Comparison of ENCODE assay signal across 8 mouse cellular contexts in genomic region chr5:143268985-143269362, GRCm38 (mm10). TPM values are rescaled to one million over a fixed set of nuclear protein-coding genes. Genes with fewer than 3 reads are reported as not detected.
A peak's percentile ranks its signal among the peaks of the same experiment; 100 is the strongest.
DNase-seq lines count a peak whose midpoint lies in the region; ATAC-seq and TF ChIP-seq lines count a peak whose summit lies in the region.

No protein-coding gene starts in this region.

- no peak for TF ChIP-seq RAD21 in MEL (IDR thresholded peaks at IDR 0.05; ENCODE audit: low read depth, low read length)

- DNase-seq in heart, postnatal 36 days: no peak
- no peak for DNase-seq in MEL (ENCODE audit: low read depth, low spot score)
- DNase-seq in hindbrain, embryonic 10.5 days (ENCODE audit: low spot score): no peak
- DNase-seq in midbrain, embryonic 11.5 days (ENCODE audit: low spot score, missing footprints): no peak
- no peak for DNase-seq in natural killer cell, adult 2 months (ENCODE audit: low spot score in 2 of 2)
- DNase-seq in right cerebral cortex, postnatal 25 days: no peak
- DNase-seq in thymus, postnatal 10 days (ENCODE audit: low spot score in 2 of 2): no peak

- H3K79me2 ChIP-seq in MEL (ENCODE audit: control insufficient read depth, insufficient read depth, low read length, poor library complexity): peaks cover 7% of the 10 kb centered on the region

- ATAC-seq in heart, embryonic 13.5 days (ENCODE audit: extremely low read depth, insufficient number of reproducible peaks, low FRiP score, low TSS enrichment): no peak
- peak; percentile 22; the same call in 1 of the 2 replicates for ATAC-seq in midbrain, embryonic 11.5 days (ENCODE audit: low FRiP score)

- peaks cover 40% of the 10 kb centered on the region for H3K4me1 ChIP-seq in heart, embryonic 13.5 days
- H3K4me1 ChIP-seq in MEL (ENCODE audit: control insufficient read depth in 1 of 2, insufficient read depth in 2 of 2, low read length in 2 of 2): peaks cover 8 to 31% of the 10 kb centered on the region in 2 experiments
- peaks cover 37% of the 10 kb centered on the region for H3K4me1 ChIP-seq in hindbrain, embryonic 10.5 days (replicated peaks)
- peaks cover 16% of the 10 kb centered on the region for H3K4me1 ChIP-seq in midbrain, embryonic 11.5 days (ENCODE audit: control insufficient read depth, insufficient read depth, low read length)

- H3K4me3 ChIP-seq in heart, embryonic 13.5 days: peak overlapping the region; percentile 93
- peak overlapping the region; percentile 79 to 97; a peak in 3 of 4 replicates for H3K4me3 ChIP-seq in MEL (ENCODE audit: control insufficient read depth in 1 of 2, insufficient read depth in 1 of 2, low read depth in 2 of 2, low read length in 2 of 2)
- H3K4me3 ChIP-seq in hindbrain, embryonic 10.5 days: peak overlapping the region; percentile 98
- peak overlapping the region; percentile 99 for H3K4me3 ChIP-seq in midbrain, embryonic 11.5 days (ENCODE audit: low read depth, low read length)

- no peak for TF ChIP-seq POLR2A in MEL (IDR thresholded peaks at IDR 0.05; ENCODE audit: control insufficient read depth in 1 of 2, insufficient read depth in 1 of 2, low read depth in 1 of 2, low read length in 2 of 2, poor library complexity in 1 of 2)

- TF ChIP-seq EP300 in MEL (IDR thresholded peaks at IDR 0.05; ENCODE audit: low read depth in 1 of 2, low read length in 2 of 2): no peak

- no peak for TF ChIP-seq CTCF in MEL (IDR thresholded peaks at IDR 0.05 in 2 of 3, conservative IDR thresholded peaks at IDR 0.05 in 1 of 3; ENCODE audit: control insufficient read depth in 1 of 3, insufficient read depth in 1 of 3, low read depth in 2 of 3, low read length in 3 of 3, poor library complexity in 1 of 3, severe bottlenecking in 1 of 3)

- intact Hi-C loops in heart, postnatal 36 days (cut with DNase I): no loop called here

- H3K9ac ChIP-seq in heart, embryonic 13.5 days: peak overlapping the region; percentile 96
- peak overlapping the region; percentile 81; the same call in 1 of the 2 replicates for H3K9ac ChIP-seq in MEL (ENCODE audit: control insufficient read depth, low read depth, low read length, poor library complexity, severe bottlenecking)
- H3K9ac ChIP-seq in midbrain, embryonic 11.5 days (ENCODE audit: low read length): peak overlapping the region; percentile 97

- H3K27me3 ChIP-seq in heart, embryonic 13.5 days (replicated peaks): no peaks in the 10 kb centered on the region
- no peaks in the 10 kb centered on the region for H3K27me3 ChIP-seq in MEL (ENCODE audit: control insufficient read depth in 1 of 2, insufficient read depth in 2 of 2, low read length in 2 of 2)
- no peaks in the 10 kb centered on the region for H3K27me3 ChIP-seq in hindbrain, embryonic 10.5 days (ENCODE audit: insufficient read depth, poor library complexity, severe bottlenecking)
- H3K27me3 ChIP-seq in midbrain, embryonic 11.5 days (ENCODE audit: control insufficient read depth, insufficient read depth, low read length): no peaks in the 10 kb centered on the region

- H3K9me3 ChIP-seq in heart, embryonic 13.5 days: no peaks in the 10 kb centered on the region
- no peaks in the 10 kb centered on the region for H3K9me3 ChIP-seq in MEL (replicated peaks; ENCODE audit: insufficient read depth, low read length)
- no peaks in the 10 kb centered on the region for H3K9me3 ChIP-seq in hindbrain, embryonic 10.5 days
- no peaks in the 10 kb centered on the region for H3K9me3 ChIP-seq in midbrain, embryonic 11.5 days (ENCODE audit: control insufficient read depth, low read length)

- WGBS in heart, embryonic 13.5 days: 31% methylated on average over 8 of the region's 8 CpGs
- WGBS in hindbrain, embryonic 10.5 days: 31% methylated on average over 8 of the region's 8 CpGs
- WGBS in midbrain, embryonic 11.5 days: 28% methylated on average over 8 of the region's 8 CpGs

- peak overlapping the region; percentile 91 for H3K4me2 ChIP-seq in heart, embryonic 13.5 days
- H3K4me2 ChIP-seq in midbrain, embryonic 11.5 days: peak overlapping the region; percentile 95

- peaks cover 6% of the 10 kb centered on the region for H3K36me3 ChIP-seq in heart, embryonic 13.5 days
- H3K36me3 ChIP-seq in MEL (ENCODE audit: control insufficient read depth in 1 of 2, insufficient read depth in 2 of 2, low read length in 2 of 2): peaks cover 0 to 18% of the 10 kb centered on the region in 2 experiments; a peak in 2 of 4 replicates
- H3K36me3 ChIP-seq in hindbrain, embryonic 10.5 days: peaks cover 12% of the 10 kb centered on the region
- H3K36me3 ChIP-seq in midbrain, embryonic 11.5 days (ENCODE audit: control insufficient read depth, insufficient read depth, low read length): no peaks in the 10 kb centered on the region; the same call in none of the 2 replicates

- 0 out of 2 replicates have a peak overlapping the region, but pooled peaks have one; percentile 73 for H3K27ac ChIP-seq in heart, embryonic 13.5 days (replicated peaks)
- no peak overlapping the region for H3K27ac ChIP-seq in MEL (ENCODE audit: control insufficient read depth, low read depth, low read length)
- peak overlapping the region; percentile 98 for H3K27ac ChIP-seq in hindbrain, embryonic 10.5 days
- peak overlapping the region; percentile 9; the same call in 1 of the 2 replicates for H3K27ac ChIP-seq in midbrain, embryonic 11.5 days (ENCODE audit: low read depth, low read length)

TF ChIP-seq in MEL, 35 proteins besides CTCF, POLR2A, EP300 and RAD21 (continues in another document):
- no peak for TF ChIP-seq MEF2A (IDR thresholded peaks at IDR 0.05; ENCODE audit: extremely low read depth, insufficient replicate concordance, low read depth, low read length, poor library complexity, severe bottlenecking)
- TF ChIP-seq MYC (IDR thresholded peaks at IDR 0.05; ENCODE audit: low read depth, low read length): no peak
- TF ChIP-seq RCOR1 (IDR thresholded peaks at IDR 0.05; ENCODE audit: low read depth, low read length): no peak
- no peak for TF ChIP-seq E2F4 (IDR thresholded peaks at IDR 0.05; ENCODE audit: borderline replicate concordance, low read depth, low read length)
- no peak for TF ChIP-seq NRF1 (IDR thresholded peaks at IDR 0.05; ENCODE audit: insufficient read depth, low read depth, low read length, poor library complexity, severe bottlenecking)
- TF ChIP-seq CHD1 (IDR thresholded peaks at IDR 0.05; ENCODE audit: low read depth, low read length): no peak
- no peak for TF ChIP-seq ZNF384 (IDR thresholded peaks at IDR 0.05; ENCODE audit: low read depth, low read length)
- TF ChIP-seq TCF12 (IDR thresholded peaks at IDR 0.05; ENCODE audit: low read depth, low read length): no peak
- no peak for TF ChIP-seq USF1 (IDR thresholded peaks at IDR 0.05; ENCODE audit: low read depth, low read length)
- TF ChIP-seq GATA1 (IDR thresholded peaks at IDR 0.05; ENCODE audit: low read depth, low read length): no peak
- no peak for TF ChIP-seq ZMIZ1 (IDR thresholded peaks at IDR 0.05; ENCODE audit: low read depth, low read length)
- no peak for TF ChIP-seq SMC3 (IDR thresholded peaks at IDR 0.05; ENCODE audit: low read depth, low read length)

RNA-seq across cellular contexts. Expression of gene Zfp316, which starts 0.8 kb away (rescaled TPM):
- 1.5 and 1.8 TPM in 2 replicates for polyA plus RNA-seq in heart, embryonic 13.5 days (2015; fragmentation: Nextera tagmentation; extraction: Ambion mirVana)
- total RNA-seq in heart, postnatal 36 days (2021): 1 to 10 TPM; 5.1 to 6.0 TPM
- 3.1 and 4.8 TPM in 2 replicates for total RNA-seq in MEL (2012; rRNA removed)
- polyA plus RNA-seq in MEL (2012; ENCODE audit: insufficient read depth in 1 of 2, insufficient read length in 2 of 2, low read depth in 1 of 2, low replicate concordance in 2 of 2, missing spikeins in 1 of 2): 1 to 10 TPM in 1 of 2 experiments, not detected in 1; 4.3 TPM
- polyA plus RNA-seq in hindbrain, embryonic 10.5 days (2016; fragmentation: Nextera tagmentation; extraction: Ambion mirVana): 3.9 and 6.6 TPM in 2 replicates
- polyA plus RNA-seq in midbrain, embryonic 11.5 days (2014; fragmentation: Nextera tagmentation; extraction: Ambion mirVana): 4.3 and 4.5 TPM in 2 replicates

RNA-seq across cellular contexts. Expression of gene Zfp853, which starts 24.4 kb away (rescaled TPM):
- polyA plus RNA-seq in heart, embryonic 13.5 days (2015; fragmentation: Nextera tagmentation; extraction: Ambion mirVana): 0.05 TPM in 1 of 2 replicates, not detected in the other
- under 1 TPM; 0.08 to 0.19 TPM for total RNA-seq in heart, postnatal 36 days (2021)
- 0.08 TPM in 1 of 2 replicates, not detected in the other for total RNA-seq in MEL (2012; rRNA removed)
- under 1 TPM in 1 of 2 experiments, not detected in 1; 0.14 TPM for polyA plus RNA-seq in MEL (2012; ENCODE audit: insufficient read depth in 1 of 2, insufficient read length in 2 of 2, low read depth in 1 of 2, low replicate concordance in 2 of 2, missing spikeins in 1 of 2)
- not detected in 2 replicates for polyA plus RNA-seq in hindbrain, embryonic 10.5 days (2016; fragmentation: Nextera tagmentation; extraction: Ambion mirVana)
- polyA plus RNA-seq in midbrain, embryonic 11.5 days (2014; fragmentation: Nextera tagmentation; extraction: Ambion mirVana): 0.08 TPM in 1 of 2 replicates, not detected in the other

RNA-seq across cellular contexts. Expression of gene Zfp12, which starts 34.0 kb away (rescaled TPM):
- polyA plus RNA-seq in heart, embryonic 13.5 days (2015; fragmentation: Nextera tagmentation; extraction: Ambion mirVana): 7.0 and 7.9 TPM in 2 replicates
- 1 to 10 TPM; 8.5 to 8.6 TPM for total RNA-seq in heart, postnatal 36 days (2021)
- 15.5 and 17.3 TPM in 2 replicates for total RNA-seq in MEL (2012; rRNA removed)
- polyA plus RNA-seq in MEL (2012; ENCODE audit: insufficient read depth in 1 of 2, insufficient read length in 2 of 2, low read depth in 1 of 2, low replicate concordance in 2 of 2, missing spikeins in 1 of 2): 10 to 100 TPM; 15.2 to 56.3 TPM
- 19.9 and 22.0 TPM in 2 replicates for polyA plus RNA-seq in hindbrain, embryonic 10.5 days (2016; fragmentation: Nextera tagmentation; extraction: Ambion mirVana)
- polyA plus RNA-seq in midbrain, embryonic 11.5 days (2014; fragmentation: Nextera tagmentation; extraction: Ambion mirVana): 22.0 and 25.9 TPM in 2 replicates

RNA-seq across cellular contexts. Expression of gene Spdye4a, which starts 42.3 kb away (rescaled TPM):
- not detected in 2 replicates for polyA plus RNA-seq in heart, embryonic 13.5 days (2015; fragmentation: Nextera tagmentation; extraction: Ambion mirVana)
- not detected for total RNA-seq in heart, postnatal 36 days (2021)
- total RNA-seq in MEL (2012; rRNA removed): not detected in 2 replicates
- polyA plus RNA-seq in MEL (2012; ENCODE audit: insufficient read depth in 1 of 2, insufficient read length in 2 of 2, low read depth in 1 of 2, low replicate concordance in 2 of 2, missing spikeins in 1 of 2): not detected
- polyA plus RNA-seq in hindbrain, embryonic 10.5 days (2016; fragmentation: Nextera tagmentation; extraction: Ambion mirVana): not detected in 2 replicates
- polyA plus RNA-seq in midbrain, embryonic 11.5 days (2014; fragmentation: Nextera tagmentation; extraction: Ambion mirVana): not detected in 2 replicates

RNA-seq across cellular contexts. Expression of gene E130309D02Rik, which starts 46.2 kb away (rescaled TPM):
- 22.6 and 22.7 TPM in 2 replicates for polyA plus RNA-seq in heart, embryonic 13.5 days (2015; fragmentation: Nextera tagmentation; extraction: Ambion mirVana)
- 10 to 100 TPM; 15.4 to 15.8 TPM for total RNA-seq in heart, postnatal 36 days (2021)
- 51.4 and 59.3 TPM in 2 replicates for total RNA-seq in MEL (2012; rRNA removed)
- 10 to 100 TPM in 1 of 2 experiments, not detected in 1; 92.4 TPM for polyA plus RNA-seq in MEL (2012; ENCODE audit: insufficient read depth in 1 of 2, insufficient read length in 2 of 2, low read depth in 1 of 2, low replicate concordance in 2 of 2, missing spikeins in 1 of 2)
- 64.3 and 65.3 TPM in 2 replicates for polyA plus RNA-seq in hindbrain, embryonic 10.5 days (2016; fragmentation: Nextera tagmentation; extraction: Ambion mirVana)
- 41.5 and 46.6 TPM in 2 replicates for polyA plus RNA-seq in midbrain, embryonic 11.5 days (2014; fragmentation: Nextera tagmentation; extraction: Ambion mirVana)
